Mouse (Mus musculus): ENCODE results near the gene Pkig. TPM values are rescaled to one million over a fixed set of nuclear protein-coding genes. Genes with fewer than 3 reads are reported as not detected.

Gene Pkig
- total and polyA plus RNA-seq, 2 experiments = 13.2 to 35.0 TPM

DNA sequence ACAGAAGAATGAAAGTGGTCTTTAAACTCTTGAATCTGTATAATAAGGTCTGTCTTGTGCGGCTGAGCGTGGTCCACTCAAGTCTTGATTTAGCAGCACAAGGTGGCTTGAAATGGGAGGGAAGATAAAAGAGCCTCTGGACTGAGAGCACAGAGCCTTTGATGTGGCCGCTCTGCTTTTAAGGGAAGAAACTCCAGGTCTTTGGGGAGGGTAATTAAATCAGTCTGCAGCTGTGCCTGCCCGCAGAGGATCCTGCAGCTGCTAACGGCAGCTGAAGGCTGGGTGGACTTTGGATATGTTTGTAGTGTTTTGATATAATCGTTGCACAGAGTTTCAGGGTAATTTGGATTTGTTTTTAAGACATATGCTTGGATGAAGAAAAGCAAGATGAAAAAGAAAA lies 58.7 kb downstream of the Pkig start:
- no peak overlapping the region for H3K27ac ChIP-seq (replicated peaks; ENCODE audit: insufficient read depth, low read depth, low read length)
- H3K27me3 ChIP-seq (ENCODE audit: control insufficient read depth, insufficient read depth, low read length) = no peaks in the 10 kb centered on the region
- H3K4me1 ChIP-seq (ENCODE audit: control insufficient read depth, insufficient read depth, low read length) = peaks cover 6% of the 10 kb centered on the region; the same call in 1 of the 2 replicates
- TF ChIP-seq POLR2A (IDR thresholded peaks at IDR 0.05; ENCODE audit: extremely low read depth, insufficient read depth, low read length) (no peak), CTCF (IDR thresholded peaks at IDR 0.05; ENCODE audit: low read depth, low read length) (no peak)
- no peaks in the 10 kb centered on the region for H3K36me3 ChIP-seq (ENCODE audit: control insufficient read depth, insufficient read depth, low read length)
- 54% methylated on average over 6 of the region's 6 CpGs for WGBS
- H3K79me2 ChIP-seq (ENCODE audit: control insufficient read depth, insufficient read depth, low read length) = no peaks in the 10 kb centered on the region; the same call in 1 of the 2 replicates
- no peak overlapping the region for H3K9ac ChIP-seq (ENCODE audit: low read depth, low read length)
- no peak for DNase-seq (ENCODE audit: extremely low read depth, low read depth, low spot score)
- no peak overlapping the region for H3K4me3 ChIP-seq (ENCODE audit: insufficient read depth, low read depth, low read length)

DNA sequence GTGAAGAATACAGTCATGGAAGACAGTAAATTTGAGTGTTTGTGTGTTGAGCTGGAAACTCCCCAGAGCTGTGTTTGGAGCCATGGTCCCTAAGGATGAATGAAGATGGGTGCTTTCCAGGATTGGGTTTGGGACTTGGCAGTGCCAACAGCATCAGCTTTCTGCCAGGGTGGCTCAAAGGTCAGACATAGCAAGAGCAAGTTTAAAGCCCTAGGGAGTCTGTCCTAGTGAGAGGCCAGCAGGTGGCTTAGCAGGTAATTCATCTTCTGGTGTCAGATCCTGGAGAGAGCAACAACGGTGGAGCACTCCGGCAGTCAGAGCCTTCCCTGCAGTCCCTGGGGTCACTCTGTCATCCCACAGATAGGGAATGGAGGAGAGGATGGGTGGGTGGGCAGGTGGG lies 60.3 kb downstream of the Pkig start:
- no peak overlapping the region for H3K4me3 ChIP-seq (ENCODE audit: insufficient read depth, low read depth, low read length)
- no peak overlapping the region for H3K27ac ChIP-seq (replicated peaks; ENCODE audit: insufficient read depth, low read depth, low read length)
- DNase-seq (ENCODE audit: extremely low read depth, low read depth, low spot score) = peak; percentile 77
- peaks cover 6% of the 10 kb centered on the region; the same call in 1 of the 2 replicates for H3K4me1 ChIP-seq (ENCODE audit: control insufficient read depth, insufficient read depth, low read length)
- H3K27me3 ChIP-seq (ENCODE audit: control insufficient read depth, insufficient read depth, low read length) = no peaks in the 10 kb centered on the region
- H3K79me2 ChIP-seq (ENCODE audit: control insufficient read depth, insufficient read depth, low read length) = no peaks in the 10 kb centered on the region; the same call in 1 of the 2 replicates
- 59% methylated on average over 2 of the region's 2 CpGs for WGBS
- no peak for TF ChIP-seq CTCF (IDR thresholded peaks at IDR 0.05; ENCODE audit: low read depth, low read length)
- no peak overlapping the region for H3K9ac ChIP-seq (ENCODE audit: low read depth, low read length)
- no peaks in the 10 kb centered on the region for H3K36me3 ChIP-seq (ENCODE audit: control insufficient read depth, insufficient read depth, low read length)

DNA sequence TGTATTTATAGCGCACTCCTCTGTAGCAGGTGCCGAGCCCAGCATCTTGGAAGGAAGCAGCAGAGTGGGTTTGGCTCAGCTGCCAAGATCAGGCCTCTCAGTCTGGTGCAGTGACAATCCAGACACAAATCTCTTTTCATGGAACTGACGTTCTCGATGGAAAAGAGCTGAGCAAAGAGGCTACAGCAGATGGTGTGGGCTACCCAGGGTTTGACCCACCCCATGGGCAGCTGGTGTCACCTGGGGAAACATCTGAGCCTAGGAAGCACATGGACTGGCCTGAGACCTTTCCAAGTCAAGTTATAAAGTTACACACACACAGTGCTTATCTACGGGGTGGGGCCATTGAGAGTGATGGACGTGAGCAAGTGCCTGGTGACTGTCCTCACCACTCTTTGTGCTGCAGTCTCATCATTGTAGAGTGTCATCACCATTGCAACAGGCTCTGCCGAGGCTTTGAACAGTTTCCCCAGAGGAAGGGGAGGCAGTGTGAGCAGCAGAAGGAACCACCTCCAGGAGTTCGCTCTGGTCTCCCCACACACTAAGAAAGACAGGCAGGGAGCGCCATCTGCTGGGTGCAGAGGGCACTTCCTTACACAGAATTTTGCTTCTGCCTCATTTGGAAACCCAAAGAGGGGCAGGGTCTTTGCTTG lies 60.9 kb downstream of the Pkig start:
- Histone ChIP-seq H3K27ac (replicated peaks; ENCODE audit: insufficient read depth, low read depth, low read length) (no peak overlapping the region), H3K4me1 (ENCODE audit: control insufficient read depth, insufficient read depth, low read length) (peaks cover 6% of the 10 kb centered on the region; the same call in 1 of the 2 replicates), H3K4me3 (ENCODE audit: insufficient read depth, low read depth, low read length) (no peak overlapping the region), H3K27me3 (ENCODE audit: control insufficient read depth, insufficient read depth, low read length) (no peaks in the 10 kb centered on the region), H3K9ac (ENCODE audit: low read depth, low read length) (no peak overlapping the region), H3K79me2 (ENCODE audit: control insufficient read depth, insufficient read depth, low read length) (no peaks in the 10 kb centered on the region; the same call in 1 of the 2 replicates), H3K36me3 (ENCODE audit: control insufficient read depth, insufficient read depth, low read length) (no peaks in the 10 kb centered on the region)
- WGBS = 45% methylated on average over 9 of the region's 9 CpGs
- peak; percentile 44 for DNase-seq (ENCODE audit: extremely low read depth, low read depth, low spot score)
- peak; percentile 92 for TF ChIP-seq CTCF (IDR thresholded peaks at IDR 0.05; ENCODE audit: low read depth, low read length)
- no peak for TF ChIP-seq POLR2A (IDR thresholded peaks at IDR 0.05; ENCODE audit: extremely low read depth, insufficient read depth, low read length)

DNA sequence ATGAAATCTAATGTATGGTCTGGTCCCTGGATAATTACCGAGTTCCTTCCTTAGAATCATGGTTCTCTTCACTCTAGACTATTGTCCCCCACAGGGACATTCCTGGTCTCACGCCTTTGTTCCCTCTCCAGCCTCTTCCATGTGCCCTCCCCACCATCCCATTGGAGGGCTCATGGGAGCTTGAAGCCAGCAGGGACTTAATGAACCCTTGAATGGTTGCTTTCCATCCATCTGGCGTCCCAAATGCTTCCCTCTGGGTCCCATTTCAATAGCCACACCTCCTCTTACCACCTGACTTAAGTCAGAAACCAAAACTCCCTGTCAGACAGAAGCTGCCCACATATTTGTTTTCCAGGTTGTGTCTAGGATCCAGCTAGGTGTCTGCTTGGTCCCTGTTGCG lies 61.4 kb downstream of the Pkig start:
- no peaks in the 10 kb centered on the region; the same call in 1 of the 2 replicates for H3K79me2 ChIP-seq (ENCODE audit: control insufficient read depth, insufficient read depth, low read length)
- no peaks in the 10 kb centered on the region for H3K27me3 ChIP-seq (ENCODE audit: control insufficient read depth, insufficient read depth, low read length)
- H3K4me3 ChIP-seq (ENCODE audit: insufficient read depth, low read depth, low read length) = no peak overlapping the region
- H3K9ac ChIP-seq (ENCODE audit: low read depth, low read length) = no peak overlapping the region
- WGBS = 53% methylated on average over 4 of the region's 4 CpGs
- DNase-seq (ENCODE audit: extremely low read depth, low read depth, low spot score) = no peak
- H3K4me1 ChIP-seq (ENCODE audit: control insufficient read depth, insufficient read depth, low read length) = peaks cover 6% of the 10 kb centered on the region; the same call in 1 of the 2 replicates
- no peak overlapping the region for H3K27ac ChIP-seq (replicated peaks; ENCODE audit: insufficient read depth, low read depth, low read length)
- no peak; the same call in 1 of the 2 replicates for TF ChIP-seq CTCF (IDR thresholded peaks at IDR 0.05; ENCODE audit: low read depth, low read length)
- no peak for TF ChIP-seq POLR2A (IDR thresholded peaks at IDR 0.05; ENCODE audit: extremely low read depth, insufficient read depth, low read length)
- no peaks in the 10 kb centered on the region for H3K36me3 ChIP-seq (ENCODE audit: control insufficient read depth, insufficient read depth, low read length)

DNA sequence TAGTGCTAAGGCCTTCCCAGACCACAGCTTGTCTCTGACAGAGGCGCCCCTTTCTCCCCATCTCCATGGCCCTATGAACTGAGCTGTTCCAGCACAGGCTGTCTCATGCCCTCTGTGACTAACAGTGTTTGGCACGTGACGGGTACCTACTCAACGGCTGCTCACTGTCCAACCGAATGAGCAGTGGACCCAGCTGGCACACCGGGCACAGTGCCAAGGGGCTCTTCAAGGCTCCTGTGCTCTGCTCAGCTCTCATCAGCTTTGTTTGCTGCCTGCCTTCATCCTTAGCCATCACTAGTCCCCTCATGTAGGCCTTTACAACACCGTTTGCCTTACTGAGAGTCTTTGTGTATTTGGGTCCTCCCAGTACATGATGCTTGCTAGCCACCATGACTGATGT lies 64.4 kb downstream of the Pkig start:
- H3K27me3 ChIP-seq (ENCODE audit: control insufficient read depth, insufficient read depth, low read length) = no peaks in the 10 kb centered on the region
- H3K79me2 ChIP-seq (ENCODE audit: control insufficient read depth, insufficient read depth, low read length) = no peaks in the 10 kb centered on the region; the same call in 1 of the 2 replicates
- peaks cover 8% of the 10 kb centered on the region; the same call in 1 of the 2 replicates for H3K4me1 ChIP-seq (ENCODE audit: control insufficient read depth, insufficient read depth, low read length)
- DNase-seq (ENCODE audit: extremely low read depth, low read depth, low spot score) = no peak
- H3K4me3 ChIP-seq (ENCODE audit: insufficient read depth, low read depth, low read length) = no peak overlapping the region
- TF ChIP-seq CTCF (IDR thresholded peaks at IDR 0.05; ENCODE audit: low read depth, low read length) (no peak), POLR2A (IDR thresholded peaks at IDR 0.05; ENCODE audit: extremely low read depth, insufficient read depth, low read length) (no peak)
- no peak overlapping the region for H3K9ac ChIP-seq (ENCODE audit: low read depth, low read length)
- H3K27ac ChIP-seq (replicated peaks; ENCODE audit: insufficient read depth, low read depth, low read length) = no peak overlapping the region
- H3K36me3 ChIP-seq (ENCODE audit: control insufficient read depth, insufficient read depth, low read length) = no peaks in the 10 kb centered on the region
- WGBS = 86% methylated on average over 7 of the region's 7 CpGs

DNA sequence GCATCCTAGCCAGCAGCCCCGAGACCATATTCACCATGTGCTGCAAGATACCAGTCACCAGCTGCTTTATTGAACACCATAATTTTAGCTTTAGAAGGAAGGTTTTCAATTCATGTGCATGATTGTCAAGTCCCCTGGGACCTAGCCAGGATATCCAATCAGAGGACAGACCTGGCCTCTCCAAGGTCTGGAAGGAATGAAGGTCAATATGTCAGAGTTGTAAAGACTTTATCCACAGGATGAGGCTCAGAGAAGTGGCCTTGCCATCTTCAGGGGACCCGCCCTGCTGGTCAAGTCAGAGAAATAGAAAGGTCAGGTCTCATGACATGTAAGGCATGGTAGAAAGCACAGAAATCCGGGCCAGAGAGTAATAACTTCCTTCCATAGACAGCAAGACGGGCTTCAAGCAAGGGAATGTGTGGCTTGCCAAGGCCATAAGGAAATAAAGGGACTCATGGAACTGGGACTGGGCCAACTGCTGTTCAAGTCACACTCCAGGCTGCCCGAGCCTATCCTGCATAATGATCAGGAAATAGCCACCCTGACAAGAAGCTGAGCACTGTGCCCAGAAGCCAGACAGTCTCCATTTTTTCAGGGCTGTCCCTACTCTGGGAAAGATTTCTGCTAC lies 68.7 kb downstream of the Pkig start:
- H3K4me3 ChIP-seq (ENCODE audit: insufficient read depth, low read depth, low read length) = no peak overlapping the region
- no peaks in the 10 kb centered on the region for H3K36me3 ChIP-seq (ENCODE audit: control insufficient read depth, insufficient read depth, low read length)
- H3K9ac ChIP-seq (ENCODE audit: low read depth, low read length) = no peak overlapping the region
- H3K27me3 ChIP-seq (ENCODE audit: control insufficient read depth, insufficient read depth, low read length) = no peaks in the 10 kb centered on the region
- 74% methylated on average over 5 of the region's 5 CpGs for WGBS
- peak overlapping the region; percentile 27 for H3K27ac ChIP-seq (replicated peaks; ENCODE audit: insufficient read depth, low read depth, low read length)
- DNase-seq (ENCODE audit: extremely low read depth, low read depth, low spot score) = peak; percentile 16
- TF ChIP-seq POLR2A (IDR thresholded peaks at IDR 0.05; ENCODE audit: extremely low read depth, insufficient read depth, low read length) (no peak), CTCF (IDR thresholded peaks at IDR 0.05; ENCODE audit: low read depth, low read length) (no peak)
- no peaks in the 10 kb centered on the region for H3K79me2 ChIP-seq (ENCODE audit: control insufficient read depth, insufficient read depth, low read length)
- peaks cover 2% of the 10 kb centered on the region; the same call in 1 of the 2 replicates for H3K4me1 ChIP-seq (ENCODE audit: control insufficient read depth, insufficient read depth, low read length)
